Mouse (Mus musculus) E14TG2a.4 (cell line): ENCODE data around the gene Slc44a3.

Experiments used
- CTCF ChIP-seq: conservative IDR thresholded peaks from 2 replicates; pipeline ENCODE4 v1.5.1; 2014; ENCODE audit warnings: low read length
- NANOG ChIP-seq: IDR thresholded peaks from 2 replicates; pipeline ENCODE4 v1.6.1; 2014; ENCODE audit warnings: borderline replicate concordance, low read length, mixed read lengths

DNA sequence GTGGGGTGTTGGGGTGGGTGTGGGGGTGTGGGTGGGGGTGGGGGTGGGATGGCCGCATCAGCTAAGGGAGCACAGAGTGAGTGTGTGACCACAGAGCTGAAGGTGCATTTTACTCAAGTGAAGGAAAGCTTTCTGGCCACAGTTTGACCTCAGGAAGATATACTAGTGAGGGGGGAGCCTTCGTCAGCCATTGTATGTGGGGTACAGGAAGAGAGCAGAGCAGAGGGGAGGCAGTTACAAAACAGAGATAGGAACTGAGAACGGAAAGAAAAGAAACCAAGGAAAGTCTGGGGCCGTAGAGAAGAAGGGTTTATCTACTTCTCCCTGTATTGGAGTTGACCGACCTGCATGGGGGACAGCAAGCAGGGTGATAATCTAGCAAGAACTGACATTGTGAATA, 47.2 kb upstream of the Slc44a3 start:
- TF ChIP-seq CTCF (no peak), NANOG (no peak)
